Mouse (Mus musculus): Measurements from ENCODE around the gene Mfsd8. TPM values are rescaled to one million over a fixed set of nuclear protein-coding genes. Genes with fewer than 3 reads are reported as not detected.

Gene Mfsd8
- polyA plus RNA-seq (2017; shearing (Covaris generic)) = 12.9 TPM

GRCm38 (mm10) chr3:40846473-40846956 lies at the start of gene Mfsd8:
Gene Mfsd8, minus strand, starts transcription at chr3:40846886.

GRCm38 (mm10) chr3:40846957-40847017 lies 101 bp upstream of the Mfsd8 start, which contains the start of gene Abhd18:
Gene Abhd18, plus strand, starts transcription at chr3:40846970.

GRCm38 (mm10) chr3:40799530-40800372 lies 46.9 kb downstream of the Mfsd8 start, which contains the start of gene Plk4:
Gene Plk4, plus strand, starts transcription at chr3:40800019.

Other genes with a start within 250 kb of the Mfsd8 start
- gene Slc25a31, start 138.0 kb downstream of the Mfsd8 start, polyA plus RNA-seq (2017; shearing (Covaris generic)) = not detected
- gene Hspa4l, start 102.4 kb downstream of the Mfsd8 start, polyA plus RNA-seq (2017; shearing (Covaris generic)) = 34.9 TPM
- 13.8 TPM for gene Plk4, start 46.9 kb downstream of the Mfsd8 start, polyA plus RNA-seq (2017; shearing (Covaris generic))
- gene Abhd18, start 84 bp upstream of the Mfsd8 start, polyA plus RNA-seq (2017; shearing (Covaris generic)) = 14.4 TPM
- 0.44 TPM for gene 1700034I23Rik, start 55.7 kb upstream of the Mfsd8 start, polyA plus RNA-seq (2017; shearing (Covaris generic))
- gene Larp1b, start 102.9 kb upstream of the Mfsd8 start, polyA plus RNA-seq (2017; shearing (Covaris generic)) = 25.8 TPM
- gene Pgrmc2, start 236.2 kb upstream of the Mfsd8 start, polyA plus RNA-seq (2017; shearing (Covaris generic)) = 21.4 TPM

All from naive thymus-derived CD4-positive, alpha-beta T cell, adult 5 months (primary cell).